Mouse (Mus musculus): ENCODE data around the gene Capn7. TPM values are rescaled to one million over a fixed set of nuclear protein-coding genes. Genes with fewer than 3 reads are reported as not detected.

The Capn7 gene
- polyA plus RNA-seq, 1 experiment from 2014 or later: 90.6 TPM

DNA sequence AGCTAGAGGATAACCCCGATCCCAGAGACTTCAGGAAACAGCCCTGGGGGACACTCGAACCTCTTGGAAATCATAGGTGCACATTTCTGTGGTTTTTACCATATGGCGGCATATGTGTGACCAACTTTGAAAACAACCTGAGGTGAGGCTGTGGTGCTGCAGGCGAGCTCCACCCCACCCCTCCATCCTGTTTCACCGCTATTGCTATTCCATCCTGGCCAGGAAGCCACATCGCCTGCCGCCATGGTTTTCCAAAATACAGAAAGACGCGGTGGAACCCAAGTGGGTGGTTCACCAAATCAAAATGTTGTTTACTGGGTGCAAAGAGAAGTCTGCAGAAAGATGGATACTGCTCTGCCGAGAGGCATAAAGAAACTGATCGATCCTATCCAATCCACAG is 62.4 kb downstream of the Capn7 start:
- Histone ChIP-seq H3K9me3 (ENCODE audit: control insufficient read depth, low read length) (no peaks in the 10 kb centered on the region), H3K4me1 (replicated peaks; ENCODE audit: control insufficient read depth, insufficient read depth, low read length) (no peaks in the 10 kb centered on the region), H3K4me2 (replicated peaks) (no peak overlapping the region), H3K36me3 (replicated peaks; ENCODE audit: control insufficient read depth, insufficient read depth) (peaks cover 34% of the 10 kb centered on the region), H3K27me3 (ENCODE audit: control insufficient read depth, insufficient read depth, low read length) (no peaks in the 10 kb centered on the region), H3K9ac (no peak overlapping the region), H3K27ac (no peak overlapping the region), H3K4me3 (replicated peaks; ENCODE audit: low read length) (no peak overlapping the region)
- no peak for DNase-seq (ENCODE audit: low spot score)
- WGBS: 92% methylated on average over 11 of the region's 11 CpGs
- no peak for ATAC-seq (ENCODE audit: low FRiP score)

DNA sequence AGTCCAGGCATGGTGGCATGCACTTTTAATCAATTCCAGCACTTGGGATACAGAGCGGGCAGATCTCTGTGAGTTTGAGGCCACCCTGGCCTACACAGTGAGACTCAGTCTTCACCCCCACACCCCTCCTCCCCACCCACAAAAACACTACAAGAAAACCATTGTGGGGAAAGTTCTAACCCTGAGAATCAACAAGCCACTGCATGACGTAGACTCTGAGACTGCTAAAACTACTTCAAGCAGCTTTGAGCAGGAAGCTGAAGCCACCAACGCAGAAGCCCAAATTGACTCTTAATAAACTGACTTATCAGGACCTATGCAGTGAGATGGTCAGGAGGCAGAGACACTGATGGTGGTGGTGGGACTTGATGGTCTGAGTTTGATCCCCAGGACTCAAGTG is 62.8 kb downstream of the Capn7 start:
- DNase-seq (ENCODE audit: low spot score): no peak
- Histone ChIP-seq H3K4me3 (replicated peaks; ENCODE audit: low read length) (no peak overlapping the region), H3K4me2 (replicated peaks) (no peak overlapping the region), H3K9me3 (ENCODE audit: control insufficient read depth, low read length) (no peaks in the 10 kb centered on the region), H3K27me3 (ENCODE audit: control insufficient read depth, insufficient read depth, low read length) (no peaks in the 10 kb centered on the region), H3K4me1 (replicated peaks; ENCODE audit: control insufficient read depth, insufficient read depth, low read length) (no peaks in the 10 kb centered on the region), H3K36me3 (replicated peaks; ENCODE audit: control insufficient read depth, insufficient read depth) (peaks cover 34% of the 10 kb centered on the region), H3K27ac (no peak overlapping the region), H3K9ac (no peak overlapping the region)
- 86% methylated on average over 3 of the region's 3 CpGs for WGBS
- ATAC-seq (ENCODE audit: low FRiP score): no peak

DNA sequence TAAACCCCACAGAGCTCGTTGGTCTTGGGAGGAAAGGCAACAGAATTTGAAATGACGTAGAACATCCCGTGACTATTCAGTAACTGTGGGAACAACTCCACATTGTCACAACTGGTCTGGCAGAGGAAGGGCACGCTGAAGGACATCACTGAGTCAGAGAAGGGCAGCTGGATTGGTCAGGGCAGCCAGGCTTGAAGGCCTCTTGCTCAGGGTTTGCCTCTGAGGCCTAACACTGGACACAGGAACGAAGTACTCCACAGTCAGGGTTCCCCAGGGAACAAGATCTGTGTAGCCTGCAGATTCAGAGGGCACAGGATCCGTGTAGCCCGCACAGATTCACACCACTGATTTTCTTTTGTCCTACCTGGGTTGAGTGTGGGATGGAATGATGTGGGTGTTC is 63.8 kb downstream of the Capn7 start:
- no peak overlapping the region for H3K4me3 ChIP-seq (replicated peaks; ENCODE audit: low read length)
- ATAC-seq (ENCODE audit: low FRiP score): no peak

GRCm38 (mm10) chr14:31400896-31401295 is 64.5 kb downstream of the Capn7 start:
- DNase-seq (ENCODE audit: low spot score) (no peak), ATAC-seq (ENCODE audit: low FRiP score) (no peak)
- 88% methylated on average over 11 of the region's 11 CpGs for WGBS

More for the DNA sequence above, 63.8 kb downstream of the Capn7 start:
- Histone ChIP-seq H3K36me3 (replicated peaks; ENCODE audit: control insufficient read depth, insufficient read depth) (peaks cover 38% of the 10 kb centered on the region), H3K27ac (no peak overlapping the region), H3K9ac (no peak overlapping the region), H3K9me3 (ENCODE audit: control insufficient read depth, low read length) (no peaks in the 10 kb centered on the region), H3K4me1 (replicated peaks; ENCODE audit: control insufficient read depth, insufficient read depth, low read length) (no peaks in the 10 kb centered on the region), H3K4me2 (replicated peaks) (no peak overlapping the region), H3K27me3 (ENCODE audit: control insufficient read depth, insufficient read depth, low read length) (no peaks in the 10 kb centered on the region)
- DNase-seq (ENCODE audit: low spot score): no peak
- 83% methylated on average over 7 of the region's 7 CpGs for WGBS

DNA sequence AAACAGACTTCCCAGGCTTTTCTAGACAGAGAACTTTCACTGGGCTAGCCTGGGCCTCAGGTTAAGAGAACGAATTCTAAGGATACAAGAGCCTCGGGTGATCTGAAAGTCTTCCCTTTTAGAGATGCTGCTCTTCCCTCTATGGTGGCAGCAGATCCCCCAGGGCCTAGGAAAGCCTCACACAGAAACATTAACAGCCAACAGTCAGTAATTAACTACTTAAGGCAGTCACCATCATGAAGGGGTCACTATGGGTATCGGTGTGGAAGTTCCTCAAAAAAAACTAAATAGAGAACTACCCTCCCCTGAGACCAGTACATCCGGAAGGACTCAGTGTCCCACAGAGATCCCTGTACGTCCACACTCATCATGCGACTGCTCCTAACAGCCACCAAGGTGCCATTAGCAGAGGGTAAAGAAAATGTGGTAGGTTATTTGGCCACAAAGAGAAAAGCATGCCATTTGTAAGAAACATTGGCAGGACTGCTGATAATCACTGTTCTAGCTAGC is 65.5 kb downstream of the Capn7 start:
- Histone ChIP-seq H3K4me2 (replicated peaks) (no peak overlapping the region), H3K9me3 (ENCODE audit: control insufficient read depth, low read length) (no peaks in the 10 kb centered on the region), H3K36me3 (replicated peaks; ENCODE audit: control insufficient read depth, insufficient read depth) (peaks cover 48% of the 10 kb centered on the region), H3K27ac (no peak overlapping the region), H3K27me3 (ENCODE audit: control insufficient read depth, insufficient read depth, low read length) (no peaks in the 10 kb centered on the region), H3K4me1 (replicated peaks; ENCODE audit: control insufficient read depth, insufficient read depth, low read length) (no peaks in the 10 kb centered on the region), H3K9ac (no peak overlapping the region), H3K4me3 (replicated peaks; ENCODE audit: low read length) (no peak overlapping the region)
- WGBS: 85% methylated on average over 6 of the region's 6 CpGs
- no peak for ATAC-seq (ENCODE audit: low FRiP score)
- DNase-seq (ENCODE audit: low spot score): no peak

More at GRCm38 (mm10) chr14:31400896-31401295, 64.5 kb downstream of the Capn7 start:
- H3K36me3 ChIP-seq (replicated peaks; ENCODE audit: control insufficient read depth, insufficient read depth): peaks cover 44% of the 10 kb centered on the region
- no peaks in the 10 kb centered on the region for H3K27me3 ChIP-seq (ENCODE audit: control insufficient read depth, insufficient read depth, low read length)
- no peak overlapping the region for H3K4me2 ChIP-seq (replicated peaks)
- H3K9me3 ChIP-seq (ENCODE audit: control insufficient read depth, low read length): no peaks in the 10 kb centered on the region
- H3K4me3 ChIP-seq (replicated peaks; ENCODE audit: low read length): no peak overlapping the region
- H3K4me1 ChIP-seq (replicated peaks; ENCODE audit: control insufficient read depth, insufficient read depth, low read length): no peaks in the 10 kb centered on the region
- no peak overlapping the region for H3K27ac ChIP-seq
- no peak overlapping the region for H3K9ac ChIP-seq

GRCm38 (mm10) chr14:31402693-31403092 is 66.3 kb downstream of the Capn7 start:
- Histone ChIP-seq H3K36me3 (replicated peaks; ENCODE audit: control insufficient read depth, insufficient read depth) (peaks cover 55% of the 10 kb centered on the region), H3K27me3 (ENCODE audit: control insufficient read depth, insufficient read depth, low read length) (no peaks in the 10 kb centered on the region), H3K4me2 (replicated peaks) (no peak overlapping the region), H3K27ac (no peak overlapping the region), H3K4me3 (replicated peaks; ENCODE audit: low read length) (no peak overlapping the region), H3K4me1 (replicated peaks; ENCODE audit: control insufficient read depth, insufficient read depth, low read length) (no peaks in the 10 kb centered on the region), H3K9ac (no peak overlapping the region), H3K9me3 (ENCODE audit: control insufficient read depth, low read length) (no peaks in the 10 kb centered on the region)
- DNase-seq (ENCODE audit: low spot score) (no peak), ATAC-seq (ENCODE audit: low FRiP score) (no peak)
- WGBS: 86% methylated on average over 5 of the region's 5 CpGs

GRCm38 (mm10) chr14:31403556-31403955 is 67.1 kb downstream of the Capn7 start:
- Histone ChIP-seq H3K36me3 (replicated peaks; ENCODE audit: control insufficient read depth, insufficient read depth) (peaks cover 61% of the 10 kb centered on the region), H3K9ac (no peak overlapping the region), H3K4me3 (replicated peaks; ENCODE audit: low read length) (no peak overlapping the region), H3K27ac (no peak overlapping the region), H3K4me1 (replicated peaks; ENCODE audit: control insufficient read depth, insufficient read depth, low read length) (no peaks in the 10 kb centered on the region), H3K4me2 (replicated peaks) (no peak overlapping the region), H3K27me3 (ENCODE audit: control insufficient read depth, insufficient read depth, low read length) (no peaks in the 10 kb centered on the region), H3K9me3 (ENCODE audit: control insufficient read depth, low read length) (no peaks in the 10 kb centered on the region)
- DNase-seq (ENCODE audit: low spot score): no peak
- WGBS: 82% methylated on average over 9 of the region's 9 CpGs
- ATAC-seq (ENCODE audit: low FRiP score): no peak

- no peak for DNase-seq (ENCODE audit: low spot score)
- no peak overlapping the region for H3K27ac ChIP-seq
- H3K36me3 ChIP-seq (replicated peaks; ENCODE audit: control insufficient read depth, insufficient read depth): peaks cover 65% of the 10 kb centered on the region
- ATAC-seq (ENCODE audit: low FRiP score): no peak
- H3K9me3 ChIP-seq (ENCODE audit: control insufficient read depth, low read length): no peaks in the 10 kb centered on the region
- no peak overlapping the region for H3K4me2 ChIP-seq (replicated peaks)
- 81% methylated on average over 8 of the region's 8 CpGs for WGBS
- no peaks in the 10 kb centered on the region for H3K4me1 ChIP-seq (replicated peaks; ENCODE audit: control insufficient read depth, insufficient read depth, low read length)
- no peak overlapping the region for H3K9ac ChIP-seq
- H3K27me3 ChIP-seq (ENCODE audit: control insufficient read depth, insufficient read depth, low read length): no peaks in the 10 kb centered on the region
- no peak overlapping the region for H3K4me3 ChIP-seq (replicated peaks; ENCODE audit: low read length)
Observed at GRCm38 (mm10) chr14:31403995-31404394, 67.6 kb downstream of the Capn7 start.

DNA sequence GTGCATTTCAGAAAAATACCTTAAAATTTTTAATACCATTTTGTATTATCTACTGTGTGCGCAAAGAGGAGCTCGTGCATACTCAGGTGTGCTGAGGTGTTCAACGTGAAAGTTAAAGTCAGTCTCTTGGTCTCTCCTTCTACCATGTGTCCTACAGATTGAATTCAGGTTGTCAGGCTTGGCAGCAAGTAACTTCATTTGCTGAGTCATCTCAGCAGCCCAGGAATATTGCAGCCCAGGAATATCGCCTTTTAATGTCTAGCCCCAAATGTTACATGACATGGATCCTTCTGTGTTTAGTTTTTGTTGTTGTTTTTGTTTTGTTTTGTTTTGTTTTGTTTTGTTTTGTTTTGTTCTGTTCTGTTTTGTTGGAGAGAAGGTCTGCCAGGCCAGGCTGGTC is 68.2 kb downstream of the Capn7 start:
- Histone ChIP-seq H3K36me3 (replicated peaks; ENCODE audit: control insufficient read depth, insufficient read depth) (peaks cover 67% of the 10 kb centered on the region), H3K9ac (no peak overlapping the region), H3K4me2 (replicated peaks) (no peak overlapping the region), H3K27ac (no peak overlapping the region), H3K9me3 (ENCODE audit: control insufficient read depth, low read length) (no peaks in the 10 kb centered on the region), H3K4me3 (replicated peaks; ENCODE audit: low read length) (no peak overlapping the region), H3K4me1 (replicated peaks; ENCODE audit: control insufficient read depth, insufficient read depth, low read length) (no peaks in the 10 kb centered on the region), H3K27me3 (ENCODE audit: control insufficient read depth, insufficient read depth, low read length) (no peaks in the 10 kb centered on the region)
- no peak for ATAC-seq (ENCODE audit: low FRiP score)
- WGBS: 96% methylated on average over 4 of the region's 4 CpGs
- no peak for DNase-seq (ENCODE audit: low spot score)

GRCm38 (mm10) chr14:31405652-31406051 is 69.2 kb downstream of the Capn7 start:
- Histone ChIP-seq H3K9ac (no peak overlapping the region), H3K27ac (no peak overlapping the region), H3K36me3 (replicated peaks; ENCODE audit: control insufficient read depth, insufficient read depth) (peaks cover 68% of the 10 kb centered on the region), H3K4me3 (replicated peaks; ENCODE audit: low read length) (no peak overlapping the region), H3K9me3 (ENCODE audit: control insufficient read depth, low read length) (no peaks in the 10 kb centered on the region), H3K27me3 (ENCODE audit: control insufficient read depth, insufficient read depth, low read length) (no peaks in the 10 kb centered on the region), H3K4me1 (replicated peaks; ENCODE audit: control insufficient read depth, insufficient read depth, low read length) (no peaks in the 10 kb centered on the region), H3K4me2 (replicated peaks) (no peak overlapping the region)
- 80% methylated on average over 6 of the region's 6 CpGs for WGBS
- ATAC-seq (ENCODE audit: low FRiP score): no peak
- DNase-seq (ENCODE audit: low spot score): no peak

All from hindbrain, embryonic 14.5 days (tissue).